Mouse (Mus musculus) lung, embryonic 14.5 days (tissue): ENCODE measurements at regions not wholly inside any gene's neighbourhood (a gene's known extent, or its start where the extent isn't known, plus 50 kb on each side); places are given as distances from the start of the nearest gene placed in this dataset.

Experiments
- ATAC-seq: fragments of 200-750 bp; cut with Nextera tagmentation; 2 replicates; pipeline ENCODE4 v1.8.0; 2017; ENCODE audit warnings: mild to moderate bottlenecking, moderate TSS enrichment, moderate library complexity; ENCODE audit not compliant: insufficient read depth
- DNase-seq: peaks from one replicate; pipeline ENCODE4 v3.0.0-alpha.2; 2015
- H3K27ac ChIP-seq: fragments of 300-500 bp; sonication (generic); 2 replicates; pipeline ENCODE4 v1.5.1; 2014; ENCODE audit warnings: low read depth, mild to moderate bottlenecking, moderate library complexity
- H3K27me3 ChIP-seq: fragments of 300-500 bp; sonication (generic); 2 replicates; pipeline ENCODE4 v1.6.1; 2014; ENCODE audit warnings: low read length, control low read depth; ENCODE audit not compliant: insufficient read depth
- H3K36me3 ChIP-seq: fragments of 300-500 bp; sonication (generic); 2 replicates; pipeline ENCODE4 v1.6.1; 2014; ENCODE audit warnings: control low read depth; ENCODE audit not compliant: insufficient read depth
- H3K4me1 ChIP-seq: fragments of 300-500 bp; sonication (generic); 2 replicates; pipeline ENCODE4 v1.6.1; 2014; ENCODE audit warnings: antibody characterized with exemption, control low read depth; ENCODE audit not compliant: insufficient read depth
- H3K4me2 ChIP-seq: fragments of 300-500 bp; sonication (generic); 2 replicates; pipeline ENCODE4 v1.6.1; 2014; ENCODE audit warnings: mild to moderate bottlenecking
- H3K4me3 ChIP-seq: fragments of 300-500 bp; sonication (generic); 2 replicates; pipeline ENCODE4 v1.5.1; 2014; ENCODE audit warnings: low read depth, low read length
- H3K9ac ChIP-seq: fragments of 300-500 bp; sonication (generic); 2 replicates; pipeline ENCODE4 v1.6.1; 2014
- H3K9me3 ChIP-seq: fragments of 300-500 bp; sonication (generic); 2 replicates; pipeline ENCODE4 v1.6.1; 2016; ENCODE audit warnings: low read depth, low read length, control low read depth
- CTCF ChIP-seq: IDR thresholded peaks from 2 replicates; pipeline ENCODE4 v1.5.1; 2016; ENCODE audit warnings: antibody characterized with exemption, low read depth
- WGBS: fragments of 180-500 bp; shearing (Covaris S2); extraction: QIAGEN DNeasy Blood & Tissue Kit; methylation state at CpG from one replicate; pipeline ENCODE4 v1.1.7; 2014; 5-methylcytosine and 5-hydroxymethylcytosine counted together

- Histone ChIP-seq H3K27me3 (no peaks in the 10 kb centered on the region), H3K4me3 (no peak overlapping the region), H3K9ac (no peak overlapping the region), H3K4me1 (peaks cover 13% of the 10 kb centered on the region), H3K27ac (0 out of 2 replicates have a peak overlapping the region, but pooled peaks have one; percentile 13), H3K4me2 (no peak overlapping the region), H3K36me3 (no peaks in the 10 kb centered on the region), H3K9me3 (no peaks in the 10 kb centered on the region)
- no peak for TF ChIP-seq CTCF
- WGBS: 7% methylated on average over 4 of the region's 4 CpGs
- DNase-seq (peak; percentile 57), ATAC-seq (no peak)
Observed at GRCm38 (mm10) chr8:26354516-26354915, 235.2 kb downstream of the Gm45692 start.

GRCm38 (mm10) chr8:26356801-26357200 is 237.5 kb downstream of the Gm45692 start:
- 64% methylated on average over 8 of the region's 8 CpGs for WGBS
- no peak for DNase-seq

GRCm38 (mm10) chr8:26358711-26359136 is 239.4 kb downstream of the Gm45692 start:
- DNase-seq (peak; percentile 85), ATAC-seq (peak; percentile 69)
- H3K36me3 ChIP-seq: no peaks in the 10 kb centered on the region
- H3K9ac ChIP-seq: no peak overlapping the region
- H3K4me2 ChIP-seq: 0 out of 2 replicates have a peak overlapping the region, but pooled peaks have one; percentile 16
- H3K4me1 ChIP-seq: peaks cover 4% of the 10 kb centered on the region
- H3K27ac ChIP-seq: no peak overlapping the region
- no peak for TF ChIP-seq CTCF
- no peaks in the 10 kb centered on the region for H3K9me3 ChIP-seq
- 37% methylated on average over 13 of the region's 13 CpGs for WGBS
- no peaks in the 10 kb centered on the region for H3K27me3 ChIP-seq
- H3K4me3 ChIP-seq: no peak overlapping the region

More at GRCm38 (mm10) chr8:26356801-26357200, 237.5 kb downstream of the Gm45692 start:
- Histone ChIP-seq H3K4me3 (no peak overlapping the region), H3K4me2 (no peak overlapping the region), H3K4me1 (peaks cover 10% of the 10 kb centered on the region), H3K27me3 (no peaks in the 10 kb centered on the region), H3K27ac (no peak overlapping the region), H3K9me3 (no peaks in the 10 kb centered on the region), H3K9ac (no peak overlapping the region), H3K36me3 (no peaks in the 10 kb centered on the region)
- no peak for TF ChIP-seq CTCF
- no peak for ATAC-seq

- DNase-seq: no peak
- Histone ChIP-seq H3K9ac (no peak overlapping the region), H3K27me3 (no peaks in the 10 kb centered on the region), H3K4me1 (no peaks in the 10 kb centered on the region), H3K4me3 (no peak overlapping the region), H3K36me3 (no peaks in the 10 kb centered on the region), H3K4me2 (no peak overlapping the region), H3K9me3 (no peaks in the 10 kb centered on the region), H3K27ac (no peak overlapping the region)
- ATAC-seq: no peak
- no peak for TF ChIP-seq CTCF
- WGBS: 85% methylated on average over 5 of the region's 5 CpGs
Observed at GRCm38 (mm10) chr8:26362366-26362765, 243.0 kb downstream of the Gm45692 start.

- H3K4me3 ChIP-seq: no peak overlapping the region
- H3K27ac ChIP-seq: no peak overlapping the region
- H3K4me1 ChIP-seq: no peaks in the 10 kb centered on the region
- H3K27me3 ChIP-seq: no peaks in the 10 kb centered on the region
- DNase-seq: peak; percentile 86
- H3K9me3 ChIP-seq: no peaks in the 10 kb centered on the region
- no peaks in the 10 kb centered on the region for H3K36me3 ChIP-seq
- 43% methylated on average over 4 of the region's 4 CpGs for WGBS
- H3K9ac ChIP-seq: no peak overlapping the region
- peak; percentile 85 for ATAC-seq
- no peak for TF ChIP-seq CTCF
- H3K4me2 ChIP-seq: no peak overlapping the region
Observed at GRCm38 (mm10) chr8:26363616-26364015, 244.3 kb downstream of the Gm45692 start.

GRCm38 (mm10) chr8:26364637-26365036 is 245.3 kb downstream of the Gm45692 start:
- no peaks in the 10 kb centered on the region for H3K9me3 ChIP-seq
- no peak for DNase-seq
- no peak overlapping the region for H3K4me2 ChIP-seq
- no peaks in the 10 kb centered on the region for H3K4me1 ChIP-seq
- no peaks in the 10 kb centered on the region for H3K36me3 ChIP-seq
- no peak overlapping the region for H3K4me3 ChIP-seq
- no peak for TF ChIP-seq CTCF
- no peak overlapping the region for H3K27ac ChIP-seq
- H3K9ac ChIP-seq: no peak overlapping the region
- H3K27me3 ChIP-seq: no peaks in the 10 kb centered on the region
- WGBS: 40% methylated on average over 4 of the region's 4 CpGs
- no peak for ATAC-seq

GRCm38 (mm10) chr8:26380668-26381067 is 261.3 kb downstream of the Gm45692 start:
- ATAC-seq: no peak

More at GRCm38 (mm10) chr8:26380668-26381067, 261.3 kb downstream of the Gm45692 start:
- Histone ChIP-seq H3K36me3 (no peaks in the 10 kb centered on the region), H3K27ac (no peak overlapping the region), H3K9ac (no peak overlapping the region), H3K4me1 (0 out of 2 replicates have a peak, but pooled peaks cover 3% of the 10 kb centered on the region), H3K4me2 (no peak overlapping the region), H3K4me3 (no peak overlapping the region), H3K27me3 (no peaks in the 10 kb centered on the region), H3K9me3 (0 out of 2 replicates have a peak, but pooled peaks cover 3% of the 10 kb centered on the region)
- peak; percentile 85 for DNase-seq
- peak; percentile 83 for TF ChIP-seq CTCF
- WGBS: 30% methylated on average over 3 of the region's 3 CpGs
